Mouse (Mus musculus) embryonic facial prominence, embryonic 10.5 days (tissue): ENCODE measurements around the gene Rnaseh1. TPM values are rescaled to one million over a fixed set of nuclear protein-coding genes. Genes with fewer than 3 reads are reported as not detected.
A peak's percentile ranks its signal among the peaks of the same experiment; 100 is the strongest.

ENCODE experiments used
- DNase-seq: peaks from one replicate; pipeline ENCODE4 v3.0.0-alpha.2; 2017; ENCODE audit warnings: low spot score
- H3K27ac ChIP-seq: fragments of 300-500 bp; sonication (generic); replicated peaks from 2 replicates; pipeline ENCODE4 v1.5.1; 2016; ENCODE audit warnings: mild to moderate bottlenecking
- H3K27me3 ChIP-seq: fragments of 300-500 bp; sonication (generic); replicated peaks from 2 replicates; pipeline ENCODE4 v1.6.1; 2016; ENCODE audit warnings: low read depth, mild to moderate bottlenecking; ENCODE audit not compliant: poor library complexity, severe bottlenecking
- H3K36me3 ChIP-seq: fragments of 300-500 bp; sonication (generic); replicated peaks from 2 replicates; pipeline ENCODE4 v1.6.1; 2016; ENCODE audit warnings: mild to moderate bottlenecking, moderate library complexity
- H3K4me1 ChIP-seq: fragments of 300-500 bp; sonication (generic); 2 replicates; pipeline ENCODE4 v1.6.1; 2016
- H3K4me3 ChIP-seq: fragments of 300-500 bp; sonication (generic); 2 replicates; pipeline ENCODE4 v1.5.1; 2016; ENCODE audit warnings: mild to moderate bottlenecking, moderate library complexity
- H3K9me3 ChIP-seq: fragments of 300-500 bp; sonication (generic); 2 replicates; pipeline ENCODE4 v1.6.1; 2016; ENCODE audit warnings: mild to moderate bottlenecking
- whole genome bisulfite sequencing: fragments of 180-500 bp; shearing (Covaris S2); methylation state at CpG from one replicate; pipeline ENCODE4 v1.1.7; 2016; 5-methylcytosine and 5-hydroxymethylcytosine counted together
- polyA plus RNA-seq: library from polyadenylated mRNA; unstranded; fragments of >200 nt; fragmentation: Nextera tagmentation; extraction: Ambion mirVana; gene quantifications from 2 replicates; pipeline ENCODE4 v1.2.1, GENCODE M21; 2016

Rnaseh1 gene
- polyA plus RNA-seq, 1 experiment from 2014 or later, result 35.1 TPM

DNA sequence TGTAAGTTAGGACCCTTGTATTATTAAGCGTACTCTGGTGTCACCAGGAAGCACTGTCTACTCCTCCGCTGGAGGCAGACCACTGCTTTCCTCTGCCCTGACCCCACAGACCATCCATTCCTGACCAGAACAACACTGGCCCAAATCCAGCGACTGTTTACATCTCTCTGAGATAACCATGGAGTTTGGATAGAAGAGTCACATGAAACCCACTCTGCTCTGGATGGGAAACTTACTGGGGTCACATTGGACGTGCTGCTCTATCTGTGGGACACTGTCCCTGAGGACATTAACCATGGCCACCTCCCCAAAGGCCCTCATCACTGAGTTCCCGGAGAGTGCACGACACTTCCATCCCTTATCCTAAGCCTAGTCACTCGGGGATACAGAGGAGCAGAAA lies 24.0 kb upstream of the Rnaseh1 start:
- H3K4me3 ChIP-seq, result no peak overlapping the region
- 87% methylated on average over 7 of the region's 7 CpGs for WGBS
- no peaks in the 10 kb centered on the region for H3K27me3 ChIP-seq
- H3K27ac ChIP-seq, result no peak overlapping the region
- peaks cover 27% of the 10 kb centered on the region for H3K36me3 ChIP-seq
- no peaks in the 10 kb centered on the region for H3K9me3 ChIP-seq
- DNase-seq, result no peak
- H3K4me1 ChIP-seq, result peaks cover 15% of the 10 kb centered on the region

GRCm38 (mm10) chr12:28627092-28627491 lies 22.3 kb upstream of the Rnaseh1 start:
- peaks cover 5% of the 10 kb centered on the region; the same call in 1 of the 2 replicates for H3K4me1 ChIP-seq
- H3K4me3 ChIP-seq, result no peak overlapping the region
- peaks cover 44% of the 10 kb centered on the region for H3K36me3 ChIP-seq
- DNase-seq, result no peak
- no peaks in the 10 kb centered on the region for H3K9me3 ChIP-seq
- no peak overlapping the region for H3K27ac ChIP-seq
- H3K27me3 ChIP-seq, result no peaks in the 10 kb centered on the region
- 74% methylated on average over 4 of the region's 4 CpGs for WGBS

DNA sequence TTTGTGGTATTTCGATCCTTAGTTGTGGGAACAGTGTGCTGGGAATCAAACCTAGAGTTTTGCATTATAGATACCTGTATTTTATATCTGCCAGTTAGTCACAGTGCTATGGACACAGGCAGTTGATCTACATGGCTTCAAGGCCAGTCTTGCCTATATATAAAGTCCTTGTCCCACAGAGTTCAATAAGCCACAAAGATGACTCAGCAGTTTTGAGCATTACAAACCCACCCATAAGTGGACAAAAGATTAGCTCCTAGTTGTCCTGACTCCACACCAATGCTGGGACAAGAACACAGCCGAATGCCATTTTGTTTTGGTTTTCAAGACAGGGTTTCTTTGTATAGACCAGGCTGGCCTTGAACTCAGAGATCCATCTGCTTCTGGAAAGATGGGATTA lies 21.0 kb upstream of the Rnaseh1 start:
- 92% methylated on average over 2 of the region's 2 CpGs for WGBS
- Histone ChIP-seq H3K36me3 (peaks cover 57% of the 10 kb centered on the region), H3K4me3 (no peak overlapping the region), H3K4me1 (peaks cover 13% of the 10 kb centered on the region), H3K27me3 (no peaks in the 10 kb centered on the region), H3K27ac (no peak overlapping the region), H3K9me3 (no peaks in the 10 kb centered on the region)
- DNase-seq, result no peak

DNA sequence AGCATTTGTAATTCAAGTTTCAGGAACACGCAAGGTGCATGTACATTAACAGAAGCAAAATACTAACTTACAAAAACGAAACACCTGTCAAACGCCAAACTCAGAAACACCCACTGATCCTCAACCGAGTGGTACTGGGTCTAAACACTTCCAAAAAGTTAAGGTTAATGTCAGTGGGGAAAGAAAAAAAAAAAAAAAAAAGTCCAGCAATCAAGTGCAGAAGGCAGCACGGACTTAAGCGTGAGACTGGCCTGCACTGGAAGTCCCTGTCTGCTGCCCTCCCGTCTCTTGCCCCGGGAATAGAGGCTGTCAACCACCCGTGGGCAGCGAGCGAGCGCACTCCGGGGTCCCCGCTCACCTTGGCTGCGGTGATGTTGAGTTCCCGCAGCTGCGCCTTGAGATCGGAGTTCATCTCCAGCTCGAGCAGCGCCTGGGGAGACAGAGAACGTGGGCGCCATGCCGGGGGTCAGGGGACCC lies 14.3 kb upstream of the Rnaseh1 start:
- H3K4me3 ChIP-seq, result peak overlapping the region; percentile 96
- DNase-seq, result no peak
- no peaks in the 10 kb centered on the region for H3K9me3 ChIP-seq
- H3K27me3 ChIP-seq, result no peaks in the 10 kb centered on the region
- H3K27ac ChIP-seq, result peak overlapping the region; percentile 99
- 2% methylated on average over 23 of the region's 23 CpGs for WGBS
- H3K4me1 ChIP-seq, result peaks cover 29% of the 10 kb centered on the region
- H3K36me3 ChIP-seq, result peaks cover 46% of the 10 kb centered on the region

GRCm38 (mm10) chr12:28635535-28636476 lies 13.6 kb upstream of the Rnaseh1 start, which contains the start of gene Rps7:
Gene Rps7, minus strand, starts transcription at chr12:28635953.
- Histone ChIP-seq H3K27ac (peak within 1 kb of the TSS; percentile 99), H3K4me1 (peaks cover 29% of the 10 kb centered on the region), H3K9me3 (no peaks in the 10 kb centered on the region), H3K4me3 (peak within 1 kb of the TSS; percentile 96), H3K36me3 (peaks cover 39% of the 10 kb centered on the region), H3K27me3 (no peaks in the 10 kb centered on the region)
- 6% methylated on average over 69 of the region's 69 CpGs for WGBS
- peak; percentile 92 for DNase-seq

- no peaks in the 10 kb centered on the region for H3K27me3 ChIP-seq
- H3K27ac ChIP-seq, result no peak overlapping the region; the same call in 1 of the 2 replicates
- no peaks in the 10 kb centered on the region for H3K9me3 ChIP-seq
- peaks cover 29% of the 10 kb centered on the region for H3K4me1 ChIP-seq
- H3K4me3 ChIP-seq, result peak overlapping the region; percentile 96
- DNase-seq, result no peak
- 91% methylated on average over 6 of the region's 6 CpGs for WGBS
- peaks cover 32% of the 10 kb centered on the region for H3K36me3 ChIP-seq
Observed at GRCm38 (mm10) chr12:28636543-28636942, 12.9 kb upstream of the Rnaseh1 start.

- H3K9me3 ChIP-seq, result no peaks in the 10 kb centered on the region
- H3K27me3 ChIP-seq, result no peaks in the 10 kb centered on the region
- no peak for DNase-seq
- WGBS, result 77% methylated on average over 2 of the region's 2 CpGs
- peaks cover 9% of the 10 kb centered on the region for H3K36me3 ChIP-seq
- peaks cover 12% of the 10 kb centered on the region for H3K4me1 ChIP-seq
- H3K4me3 ChIP-seq, result no peak overlapping the region
- no peak overlapping the region for H3K27ac ChIP-seq
Observed at GRCm38 (mm10) chr12:28638778-28639177, 10.6 kb upstream of the Rnaseh1 start.

DNA sequence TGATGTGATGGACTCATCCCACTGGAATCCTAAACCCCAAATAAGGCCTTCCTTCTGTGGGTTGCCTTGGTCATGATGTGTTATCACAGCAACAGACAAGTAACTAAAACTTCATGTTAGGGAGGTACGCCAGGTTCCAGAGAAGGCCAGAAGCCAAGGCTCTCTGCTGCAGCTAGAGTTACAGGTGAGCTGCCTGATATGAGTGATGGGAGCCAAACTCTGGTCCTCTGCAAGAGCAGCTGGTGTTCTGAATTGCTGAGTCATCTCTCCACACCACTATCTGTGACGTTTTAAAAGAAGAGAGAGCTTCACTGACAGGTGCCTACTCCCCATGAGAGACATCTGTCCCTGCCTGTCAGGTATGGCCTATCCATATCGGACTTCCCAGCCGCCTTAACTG lies 13.2 kb downstream of the Rnaseh1 start:
- Histone ChIP-seq H3K4me3 (no peak overlapping the region), H3K4me1 (peaks cover 10% of the 10 kb centered on the region), H3K36me3 (peaks cover 47% of the 10 kb centered on the region), H3K9me3 (no peaks in the 10 kb centered on the region), H3K27ac (no peak overlapping the region), H3K27me3 (no peaks in the 10 kb centered on the region)
- DNase-seq, result no peak
- 86% methylated on average over 4 of the region's 4 CpGs for WGBS

- no peak for DNase-seq
- WGBS, result 79% methylated on average over 4 of the region's 4 CpGs
- Histone ChIP-seq H3K4me3 (no peak overlapping the region), H3K4me1 (peaks cover 14% of the 10 kb centered on the region), H3K9me3 (no peaks in the 10 kb centered on the region), H3K36me3 (peaks cover 9% of the 10 kb centered on the region; the same call in 1 of the 2 replicates), H3K27me3 (no peaks in the 10 kb centered on the region), H3K27ac (peak overlapping the region; percentile 7; the same call in 1 of the 2 replicates)
Observed at GRCm38 (mm10) chr12:28666734-28667133, 17.3 kb downstream of the Rnaseh1 start.

DNA sequence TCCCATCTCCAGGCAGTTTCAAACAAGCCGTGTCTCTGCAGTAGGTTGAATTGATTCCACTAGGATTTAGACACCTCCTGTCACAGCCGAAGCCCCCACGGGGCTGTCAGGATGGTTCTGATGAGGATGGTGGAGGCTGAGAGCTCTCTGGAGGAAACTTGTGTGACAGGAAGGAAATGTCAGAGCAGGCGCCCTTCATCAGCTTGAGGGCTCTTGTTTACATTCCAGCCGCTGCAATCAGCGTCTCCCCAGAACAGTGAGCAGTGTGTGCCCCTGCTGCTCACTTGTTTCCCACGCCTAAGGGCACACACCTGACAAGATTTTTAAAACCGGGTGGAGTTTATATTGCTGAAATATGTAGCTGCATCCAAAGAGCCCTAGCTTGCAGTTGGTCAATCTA lies 17.9 kb downstream of the Rnaseh1 start:
- no peaks in the 10 kb centered on the region for H3K9me3 ChIP-seq
- peak; percentile 25 for DNase-seq
- H3K4me1 ChIP-seq, result peaks cover 14% of the 10 kb centered on the region
- no peaks in the 10 kb centered on the region for H3K27me3 ChIP-seq
- peak overlapping the region; percentile 7 for H3K27ac ChIP-seq
- H3K36me3 ChIP-seq, result peaks cover 5% of the 10 kb centered on the region; the same call in 1 of the 2 replicates
- no peak overlapping the region for H3K4me3 ChIP-seq
- WGBS, result 37% methylated on average over 8 of the region's 8 CpGs

GRCm38 (mm10) chr12:28674038-28674720 lies 24.8 kb downstream of the Rnaseh1 start:
- no peaks in the 10 kb centered on the region for H3K9me3 ChIP-seq
- 84% methylated on average over 10 of the region's 10 CpGs for WGBS
- peaks cover 21% of the 10 kb centered on the region for H3K36me3 ChIP-seq
- H3K4me3 ChIP-seq, result peak overlapping the region; percentile 64; the same call in 1 of the 2 replicates
- H3K27ac ChIP-seq, result no peak overlapping the region
- peaks cover 20% of the 10 kb centered on the region for H3K4me1 ChIP-seq
- H3K27me3 ChIP-seq, result no peaks in the 10 kb centered on the region
- no peak for DNase-seq

DNA sequence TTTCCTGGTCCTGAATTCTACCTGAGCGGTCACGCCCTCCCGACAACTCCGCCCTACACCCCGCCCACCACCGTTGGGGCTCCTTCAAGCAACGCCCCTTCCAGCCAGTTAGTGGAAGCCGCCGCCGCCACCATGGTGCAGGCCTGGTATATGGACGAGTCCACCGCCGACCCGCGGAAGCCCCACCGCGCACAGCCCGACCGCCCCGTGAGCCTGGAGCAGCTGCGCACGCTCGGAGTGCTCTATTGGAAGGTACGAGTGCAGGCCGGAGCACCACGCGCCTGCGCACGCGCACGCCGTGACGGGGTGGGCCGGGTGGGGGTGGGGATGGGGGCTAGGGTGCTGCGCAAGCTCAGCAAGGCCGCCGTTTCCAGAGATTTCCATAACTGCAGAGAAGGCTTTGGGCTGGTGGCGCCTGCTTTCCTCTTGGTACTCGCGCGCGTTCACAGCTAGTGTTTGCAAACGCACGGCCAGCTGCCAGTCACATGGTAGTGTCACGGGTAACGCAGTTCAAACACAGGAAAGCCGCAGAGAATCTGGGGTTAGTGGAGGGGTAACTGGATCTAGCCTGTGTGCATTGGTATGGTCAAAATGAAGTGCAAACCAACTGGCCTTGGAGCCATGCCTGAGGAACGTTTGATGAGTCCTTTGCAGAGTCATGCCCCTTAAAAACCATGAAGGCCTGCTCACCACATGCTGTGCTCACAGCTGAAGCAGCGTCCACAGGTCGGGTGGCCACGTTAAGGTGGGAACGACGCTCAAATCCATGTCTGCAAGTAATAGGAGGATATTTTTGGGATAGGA lies 25.9 kb downstream of the Rnaseh1 start, which contains the start of gene Adi1:
TSS of gene Adi1 (plus strand) at position 111 of the 804 bp plus-strand sequence.
- DNase-seq, result peak; percentile 93
- 4% methylated on average over 53 of the region's 53 CpGs for WGBS

More for the DNA sequence above, 25.9 kb downstream of the Rnaseh1 start, which contains the start of gene Adi1:
- H3K9me3 ChIP-seq, result no peaks in the 10 kb centered on the region
- peaks cover 20% of the 10 kb centered on the region for H3K4me1 ChIP-seq
- no peaks in the 10 kb centered on the region for H3K27me3 ChIP-seq
- H3K27ac ChIP-seq, result peak within 1 kb of the TSS; percentile 93
- peaks cover 29% of the 10 kb centered on the region for H3K36me3 ChIP-seq
- peak within 1 kb of the TSS; percentile 64 for H3K4me3 ChIP-seq
